Mouse (Mus musculus) cerebellum, postnatal 25 days (tissue): ENCODE measurements at regions not wholly inside any gene's neighbourhood (a gene's known extent, or its start where the extent isn't known, plus 50 kb on each side); places are given as distances from the start of the nearest gene placed in this dataset.
A peak's percentile ranks its signal among the peaks of the same experiment; 100 is the strongest.

Experiments used
- DNase-seq, 2 experiments: peaks; one replicate each; pipeline ENCODE4 v3.0.0; 2021; ENCODE audit warnings: mixed read lengths in 2 of 2

GRCm38 (mm10) chr3:47348451-47348850 lies 900.4 kb upstream of the Pabpc4l start:
- no peak for DNase-seq

- no peak for DNase-seq
Measured at GRCm38 (mm10) chr3:47316356-47317028, 868.5 kb upstream of the Pabpc4l start.

- no peak for DNase-seq
Measured at GRCm38 (mm10) chr3:47281783-47282182, 833.8 kb upstream of the Pabpc4l start.

GRCm38 (mm10) chr3:47280270-47280669 lies 832.3 kb upstream of the Pabpc4l start:
- DNase-seq: peak; percentile 2 to 3

GRCm38 (mm10) chr3:47241030-47241429 lies 793.0 kb upstream of the Pabpc4l start:
- no peak for DNase-seq

GRCm38 (mm10) chr3:47230234-47230633 lies 782.2 kb upstream of the Pabpc4l start:
- no peak for DNase-seq

GRCm38 (mm10) chr3:47218587-47218986 lies 770.6 kb upstream of the Pabpc4l start:
- no peak for DNase-seq

DNA sequence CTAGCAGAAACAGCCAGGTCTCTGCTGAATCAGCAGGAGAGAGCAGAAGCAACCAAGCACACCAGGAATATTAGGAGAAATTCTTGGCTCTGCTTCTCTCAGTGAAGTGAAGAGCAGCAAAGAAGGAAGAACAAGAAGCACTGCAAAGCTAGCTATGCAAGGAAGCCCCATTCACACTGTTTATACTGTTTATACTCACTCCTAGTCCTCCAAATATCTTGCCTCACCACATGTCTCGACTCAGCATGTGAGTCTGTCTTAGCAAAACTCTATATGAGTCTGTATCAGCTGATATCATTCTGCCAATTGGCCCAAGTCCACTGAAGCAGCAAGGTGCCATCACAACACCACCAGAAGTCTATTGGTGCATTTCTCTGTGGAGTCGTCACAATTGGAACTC lies 765.1 kb upstream of the Pabpc4l start:
- DNase-seq: no peak

DNA sequence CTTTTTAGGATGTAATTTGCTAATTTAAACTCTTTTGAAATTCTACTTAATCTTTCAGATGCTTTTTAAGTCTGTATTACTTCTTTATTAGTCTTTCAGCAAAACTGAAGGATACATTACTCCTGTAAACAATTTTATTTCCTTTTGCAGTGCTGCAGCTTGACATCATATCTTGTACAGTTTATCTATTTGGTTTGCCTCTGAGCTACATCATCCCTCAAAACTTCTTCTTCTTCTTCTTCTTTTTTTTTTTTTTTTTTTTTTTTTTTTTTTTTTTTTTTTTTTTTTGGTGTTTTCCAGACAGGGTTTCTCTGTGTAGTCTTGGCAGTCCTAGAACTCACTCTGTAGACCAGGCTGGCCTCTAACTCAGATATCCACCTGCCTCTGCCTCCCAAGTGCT lies 749.6 kb upstream of the Pabpc4l start:
- no peak for DNase-seq

- no peak for DNase-seq
Measured at GRCm38 (mm10) chr3:47184226-47184625, 736.2 kb upstream of the Pabpc4l start.

GRCm38 (mm10) chr3:47182762-47183161 lies 734.7 kb upstream of the Pabpc4l start:
- no peak for DNase-seq

- DNase-seq: no peak
Measured at GRCm38 (mm10) chr3:47180377-47180776, 732.4 kb upstream of the Pabpc4l start.
